Mouse (Mus musculus) midbrain, embryonic 14.5 days (tissue): ENCODE measurements around the gene Morc1. TPM values are rescaled to one million over a fixed set of nuclear protein-coding genes. Genes with fewer than 3 reads are reported as not detected.

Source experiments
- ATAC-seq: fragments of 200-750 bp; cut with Nextera tagmentation; 2 replicates; pipeline ENCODE4 v1.8.0; 2017; ENCODE audit warnings: moderate number of reproducible peaks, moderate library complexity; ENCODE audit not compliant: low FRiP score, low TSS enrichment
- DNase-seq: peaks from one replicate; pipeline ENCODE4 v3.0.0-alpha.2; 2015
- H3K27ac ChIP-seq: fragments of 300-500 bp; sonication (generic); replicated peaks from 2 replicates; pipeline ENCODE4 v1.5.1; 2014; ENCODE audit warnings: mild to moderate bottlenecking, low read depth, low read length, moderate library complexity
- H3K27me3 ChIP-seq: fragments of 300-500 bp; sonication (generic); 2 replicates; pipeline ENCODE4 v1.6.1; 2014; ENCODE audit warnings: low read length, control low read depth, mixed read lengths; ENCODE audit not compliant: control insufficient read depth, insufficient read depth
- H3K36me3 ChIP-seq: fragments of 300-500 bp; sonication (generic); 2 replicates; pipeline ENCODE4 v1.6.1; 2014; ENCODE audit warnings: low read length, control low read depth; ENCODE audit not compliant: control insufficient read depth, insufficient read depth
- H3K4me1 ChIP-seq: fragments of 300-500 bp; sonication (generic); 2 replicates; pipeline ENCODE4 v1.6.1; 2014; ENCODE audit warnings: mild to moderate bottlenecking, antibody characterized with exemption, low read length, control low read depth; ENCODE audit not compliant: control insufficient read depth, insufficient read depth
- H3K4me2 ChIP-seq: fragments of 300-500 bp; sonication (generic); 2 replicates; pipeline ENCODE4 v1.6.1; 2014; ENCODE audit warnings: mild to moderate bottlenecking, low read length, moderate library complexity
- H3K4me3 ChIP-seq: fragments of 300-500 bp; sonication (generic); replicated peaks from 2 replicates; pipeline ENCODE4 v1.5.1; 2014; ENCODE audit warnings: low read depth, low read length
- H3K9ac ChIP-seq: fragments of 300-500 bp; sonication (generic); replicated peaks from 2 replicates; pipeline ENCODE4 v1.6.1; 2014; ENCODE audit warnings: mild to moderate bottlenecking, low read length, moderate library complexity
- H3K9me3 ChIP-seq: fragments of 300-500 bp; sonication (generic); 2 replicates; pipeline ENCODE4 v1.6.1; 2016; ENCODE audit warnings: low read length, control low read depth, mixed read lengths; ENCODE audit not compliant: control insufficient read depth
- WGBS: fragments of 180-500 bp; shearing (Covaris S2); extraction: QIAGEN DNeasy Blood & Tissue Kit; methylation state at CpG from one replicate; pipeline ENCODE4 v1.1.7; 2014; 5-methylcytosine and 5-hydroxymethylcytosine counted together
- polyA plus RNA-seq: library from polyadenylated mRNA; unstranded; fragments of >200 nt; fragmentation: Nextera tagmentation; extraction: Ambion mirVana; gene quantifications from 2 replicates; pipeline ENCODE4 v1.2.1, GENCODE M21; 2014

Morc1 gene
- polyA plus RNA-seq, 1 experiment from 2014 or later = not detected

DNA sequence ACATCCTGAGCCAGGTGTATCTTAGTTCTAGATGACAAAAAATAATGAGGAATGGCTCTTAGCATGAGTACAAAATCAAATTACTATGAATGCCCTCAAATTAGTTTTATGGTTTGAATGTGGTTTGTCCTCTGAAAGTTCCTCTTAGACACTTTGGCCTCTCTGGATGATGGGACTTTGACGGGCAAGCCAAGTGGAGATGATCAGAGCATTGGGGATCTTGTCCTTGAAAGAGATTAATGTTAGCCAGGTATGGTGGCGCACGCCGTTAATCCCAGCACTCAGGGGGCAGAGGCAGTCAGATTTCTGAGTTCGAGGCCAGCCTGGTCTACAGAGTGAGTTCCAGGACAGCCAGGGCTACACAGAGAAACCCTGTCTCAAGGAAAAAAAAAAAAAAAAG lies 13.6 kb downstream of the Morc1 start:
- no peak for ATAC-seq

DNA sequence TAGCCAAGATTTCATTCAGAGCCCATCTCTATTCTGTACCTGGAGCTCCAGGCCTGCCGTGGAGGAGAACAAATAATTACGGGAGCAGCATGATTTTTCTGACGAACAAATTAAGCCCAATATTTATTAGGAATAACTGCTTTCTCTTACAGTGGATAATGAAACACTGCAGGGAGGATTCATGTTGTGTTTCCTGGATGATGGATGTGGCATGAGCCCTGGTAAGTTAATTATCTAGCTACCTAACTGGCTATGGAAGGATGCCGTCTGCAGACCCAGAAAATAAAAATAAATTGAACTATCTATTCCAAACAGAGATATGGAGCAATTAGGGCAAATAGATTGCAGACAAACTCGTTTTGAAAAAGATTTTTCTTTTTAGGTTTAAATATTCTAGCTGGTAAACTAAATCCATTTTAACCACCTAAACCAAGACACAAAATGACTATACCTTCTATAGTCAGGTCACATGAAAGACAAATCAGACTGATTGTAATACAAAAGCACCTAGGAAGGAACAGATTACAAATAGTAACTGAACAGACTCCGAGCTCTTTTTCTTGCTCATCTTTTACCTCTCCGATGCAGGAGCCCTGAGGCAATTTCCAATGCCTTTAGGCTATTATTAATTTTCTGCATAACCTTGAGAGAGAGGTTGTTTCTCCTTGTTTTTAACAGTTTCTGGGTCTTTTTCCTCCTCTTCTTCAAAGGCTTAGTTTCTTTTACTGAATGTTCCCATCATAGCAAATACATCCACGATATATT lies 15.3 kb downstream of the Morc1 start:
- 74% methylated on average over 8 of the region's 8 CpGs for WGBS
- H3K27me3 ChIP-seq = no peaks in the 10 kb centered on the region
- H3K9me3 ChIP-seq = no peaks in the 10 kb centered on the region
- no peak overlapping the region for H3K4me2 ChIP-seq
- no peaks in the 10 kb centered on the region for H3K36me3 ChIP-seq
- no peaks in the 10 kb centered on the region for H3K4me1 ChIP-seq
- no peak overlapping the region for H3K27ac ChIP-seq
- H3K4me3 ChIP-seq = no peak overlapping the region
- H3K9ac ChIP-seq = no peak overlapping the region
- DNase-seq (peak; percentile 56), ATAC-seq (no peak)

More for the DNA sequence above, 13.6 kb downstream of the Morc1 start:
- H3K4me1 ChIP-seq = no peaks in the 10 kb centered on the region
- no peak overlapping the region for H3K9ac ChIP-seq
- no peak overlapping the region for H3K4me3 ChIP-seq
- no peak overlapping the region for H3K27ac ChIP-seq
- WGBS = 98% methylated on average over 5 of the region's 5 CpGs
- no peaks in the 10 kb centered on the region for H3K36me3 ChIP-seq
- H3K9me3 ChIP-seq = no peaks in the 10 kb centered on the region
- no peak overlapping the region for H3K4me2 ChIP-seq
- no peak for DNase-seq
- no peaks in the 10 kb centered on the region for H3K27me3 ChIP-seq

DNA sequence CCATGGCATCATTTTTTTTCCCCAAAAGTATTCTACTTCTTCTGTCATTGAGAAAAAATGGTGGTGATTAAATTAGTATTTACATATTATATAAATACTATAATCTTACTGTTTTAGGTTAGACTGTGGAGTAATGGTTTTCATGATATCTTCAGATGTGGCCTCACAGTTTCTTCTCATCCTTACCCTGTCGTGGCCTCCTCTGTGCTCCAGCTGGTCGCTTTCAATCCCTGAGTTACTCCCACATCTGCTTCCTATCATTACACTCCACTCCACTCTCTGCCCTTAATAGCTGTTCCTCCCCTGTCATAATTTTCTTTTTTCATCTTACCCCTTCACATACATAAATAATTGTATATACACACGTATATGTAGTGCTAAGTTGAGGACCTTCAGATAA lies 22.2 kb downstream of the Morc1 start:
- H3K4me3 ChIP-seq = no peak overlapping the region
- H3K9ac ChIP-seq = no peak overlapping the region
- no peaks in the 10 kb centered on the region for H3K9me3 ChIP-seq
- H3K4me2 ChIP-seq = no peak overlapping the region
- ATAC-seq (no peak), DNase-seq (no peak)
- H3K4me1 ChIP-seq = no peaks in the 10 kb centered on the region
- WGBS = 89% methylated on average over 3 of the region's 3 CpGs
- no peaks in the 10 kb centered on the region for H3K36me3 ChIP-seq
- H3K27ac ChIP-seq = no peak overlapping the region
- no peaks in the 10 kb centered on the region for H3K27me3 ChIP-seq

DNA sequence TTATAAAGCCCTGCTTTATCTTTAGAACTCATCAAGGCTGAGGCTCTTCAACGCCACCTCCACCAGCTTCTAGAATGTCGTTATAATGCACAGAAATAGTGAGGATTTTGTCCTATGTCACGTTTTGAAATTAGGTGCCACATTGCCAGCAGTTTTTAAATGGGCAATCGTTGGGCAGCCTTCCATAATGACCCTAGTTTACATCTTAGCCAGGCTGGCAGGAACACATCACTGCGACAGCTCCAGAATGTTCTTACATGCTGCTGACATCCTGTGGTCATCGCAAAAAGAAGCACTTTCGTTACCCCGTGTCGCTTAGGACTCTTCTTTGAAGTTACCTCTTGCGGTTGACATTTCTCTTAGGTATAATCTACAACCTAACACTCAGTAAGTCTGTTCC lies 42.4 kb downstream of the Morc1 start:
- DNase-seq (no peak), ATAC-seq (no peak)
- H3K4me2 ChIP-seq = no peak overlapping the region
- H3K4me3 ChIP-seq = no peak overlapping the region
- WGBS = 93% methylated on average over 10 of the region's 10 CpGs
- no peaks in the 10 kb centered on the region for H3K9me3 ChIP-seq
- H3K27ac ChIP-seq = no peak overlapping the region
- H3K9ac ChIP-seq = no peak overlapping the region
- H3K4me1 ChIP-seq = peaks cover 3% of the 10 kb centered on the region; the same call in 1 of the 2 replicates
- H3K36me3 ChIP-seq = no peaks in the 10 kb centered on the region
- H3K27me3 ChIP-seq = no peaks in the 10 kb centered on the region

DNA sequence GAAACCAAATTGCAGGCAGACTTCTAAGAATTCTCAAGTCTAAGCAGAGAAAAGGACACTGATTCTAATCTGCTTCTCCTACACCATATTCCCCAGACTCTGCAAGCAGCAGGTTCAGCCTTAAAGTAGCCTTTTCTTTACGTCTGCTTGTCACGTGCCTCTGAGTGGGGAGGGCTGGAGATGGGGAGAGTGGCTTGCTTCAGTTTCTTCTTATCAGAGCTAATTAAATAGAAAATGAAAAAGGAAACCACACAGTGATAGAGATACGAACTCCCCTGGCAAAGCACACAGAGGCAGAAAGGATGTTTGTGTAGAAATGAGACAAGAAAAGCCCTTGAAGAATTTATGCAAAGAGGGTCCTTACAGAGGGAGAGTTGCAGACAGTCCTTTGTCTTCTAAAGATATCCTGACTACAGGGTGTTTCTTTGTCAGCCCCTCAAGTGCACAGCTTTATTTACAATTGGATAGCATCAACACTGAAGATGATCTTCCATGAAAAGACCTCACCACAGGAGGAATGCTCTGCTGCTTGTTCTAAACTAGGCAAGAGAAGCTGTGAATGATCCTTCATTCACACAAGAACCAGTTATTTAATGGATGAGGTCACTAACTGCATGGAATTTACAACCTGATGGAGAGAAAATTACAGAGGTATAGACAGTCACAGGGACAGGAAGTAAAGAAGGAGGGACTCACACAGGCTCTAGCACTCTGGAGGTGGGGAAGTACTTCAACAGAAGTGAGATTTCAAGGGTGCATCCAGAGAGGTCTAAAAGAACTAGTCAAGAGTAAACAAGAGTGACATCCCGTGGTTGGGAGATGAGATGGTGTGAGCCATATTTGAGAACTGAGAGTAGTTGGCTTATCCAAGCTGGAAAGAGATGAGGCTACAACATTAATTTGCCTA lies 44.1 kb downstream of the Morc1 start:
- H3K9me3 ChIP-seq = no peaks in the 10 kb centered on the region
- no peak overlapping the region for H3K4me3 ChIP-seq
- H3K27me3 ChIP-seq = no peaks in the 10 kb centered on the region
- no peaks in the 10 kb centered on the region for H3K36me3 ChIP-seq
- H3K4me1 ChIP-seq = peaks cover 3% of the 10 kb centered on the region; the same call in 1 of the 2 replicates
- H3K9ac ChIP-seq = no peak overlapping the region
- no peak overlapping the region for H3K27ac ChIP-seq
- H3K4me2 ChIP-seq = no peak overlapping the region
- no peak for ATAC-seq
- WGBS = 27% methylated on average over 4 of the region's 4 CpGs
- DNase-seq = peak; percentile 11

DNA sequence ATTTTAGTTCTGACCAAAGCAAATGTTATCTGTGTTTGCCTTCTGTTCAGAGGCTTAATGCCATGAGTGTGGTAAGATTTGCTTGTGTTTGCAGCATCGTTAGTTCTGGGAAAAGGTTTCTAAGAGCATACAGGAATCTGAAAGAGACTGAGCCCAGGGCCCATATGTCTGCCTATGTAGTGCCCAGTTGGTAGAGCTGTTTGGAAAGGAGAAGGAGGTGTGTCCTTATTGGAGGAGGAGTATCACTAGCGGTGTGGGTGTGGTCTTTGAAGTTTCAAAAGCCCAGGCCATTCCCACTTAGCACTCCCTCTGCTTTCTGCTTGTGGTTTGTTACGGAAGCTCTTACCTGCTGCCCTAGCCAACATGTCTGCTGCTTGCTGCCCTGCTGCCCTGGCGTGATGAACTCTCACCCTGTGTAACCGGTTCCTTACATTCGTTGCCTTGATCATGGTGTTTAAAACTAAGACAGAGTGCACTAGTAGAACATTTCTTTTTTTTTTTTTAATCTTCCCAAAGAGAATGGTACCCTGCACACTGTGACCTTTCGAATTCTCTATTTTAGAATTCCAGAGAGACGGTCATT lies 48.3 kb downstream of the Morc1 start:
- no peak overlapping the region for H3K27ac ChIP-seq
- H3K4me2 ChIP-seq = no peak overlapping the region
- no peaks in the 10 kb centered on the region for H3K36me3 ChIP-seq
- ATAC-seq (no peak), DNase-seq (no peak)
- H3K9me3 ChIP-seq = no peaks in the 10 kb centered on the region
- peaks cover 3% of the 10 kb centered on the region; the same call in 1 of the 2 replicates for H3K4me1 ChIP-seq
- no peak overlapping the region for H3K4me3 ChIP-seq
- H3K9ac ChIP-seq = no peak overlapping the region
- no peaks in the 10 kb centered on the region for H3K27me3 ChIP-seq
- 86% methylated on average over 8 of the region's 8 CpGs for WGBS

DNA sequence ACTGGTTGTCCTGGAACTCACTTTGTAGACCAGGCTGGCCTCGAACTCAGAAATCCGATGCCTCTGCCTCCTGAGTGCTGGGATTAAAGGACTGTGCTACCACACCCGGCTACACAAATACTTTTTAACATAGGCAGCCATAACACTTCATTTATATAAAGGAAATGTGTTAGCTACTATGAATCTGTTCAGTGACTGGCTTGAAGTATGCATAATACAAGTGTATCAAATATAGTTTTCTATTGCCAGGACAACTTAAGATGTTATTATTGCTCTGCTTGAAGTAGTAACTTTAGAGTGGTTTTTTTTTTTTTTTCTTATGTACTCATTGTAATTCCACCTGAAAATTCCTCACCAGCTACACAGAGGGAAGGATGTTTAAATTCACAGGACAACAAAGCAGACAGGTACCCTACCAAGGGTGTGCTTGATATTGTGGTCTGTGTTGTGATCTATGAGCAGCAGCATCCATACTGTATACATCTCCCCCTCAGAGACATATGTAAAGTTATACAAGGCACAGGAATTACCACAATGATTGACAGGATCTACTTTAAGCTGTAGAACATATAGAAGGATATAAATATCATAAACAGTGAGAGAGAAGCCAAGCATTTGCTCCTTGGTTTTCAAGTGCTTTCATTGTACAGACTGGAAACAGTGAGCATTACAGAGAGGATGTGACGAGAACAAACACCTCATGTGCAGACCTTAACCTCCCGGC lies 85.9 kb downstream of the Morc1 start:
- WGBS = 83% methylated on average over 5 of the region's 5 CpGs
- Histone ChIP-seq H3K9me3 (no peaks in the 10 kb centered on the region), H3K27me3 (no peaks in the 10 kb centered on the region), H3K27ac (no peak overlapping the region), H3K4me2 (no peak overlapping the region), H3K9ac (no peak overlapping the region), H3K4me3 (no peak overlapping the region), H3K36me3 (no peaks in the 10 kb centered on the region), H3K4me1 (no peaks in the 10 kb centered on the region)
- DNase-seq (no peak), ATAC-seq (no peak)

DNA sequence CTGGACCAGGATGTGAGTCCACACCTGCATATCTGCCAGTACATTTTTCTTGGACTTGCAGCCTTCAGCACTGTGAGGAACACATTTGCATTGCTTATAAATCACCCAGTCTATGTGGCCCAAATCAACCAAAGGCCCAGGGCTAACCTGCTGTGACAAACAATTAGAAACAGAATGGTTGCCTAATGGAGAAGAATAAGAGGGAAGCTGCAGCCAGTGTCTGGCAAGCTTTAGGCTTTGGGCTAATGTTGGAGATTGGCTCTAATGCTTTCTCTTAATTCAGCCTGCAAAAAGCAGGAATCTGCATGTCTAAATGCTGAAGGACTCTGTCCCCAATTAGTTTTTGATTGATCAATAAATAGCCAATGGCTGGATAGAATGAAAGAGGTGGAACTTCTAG lies 88.5 kb downstream of the Morc1 start:
- Histone ChIP-seq H3K9me3 (no peaks in the 10 kb centered on the region), H3K9ac (no peak overlapping the region), H3K4me1 (no peaks in the 10 kb centered on the region), H3K4me2 (no peak overlapping the region), H3K36me3 (no peaks in the 10 kb centered on the region), H3K27me3 (no peaks in the 10 kb centered on the region), H3K27ac (no peak overlapping the region), H3K4me3 (no peak overlapping the region)
- DNase-seq (no peak), ATAC-seq (no peak)
